Mouse (Mus musculus): ENCODE results near the gene a. TPM values are rescaled to one million over a fixed set of nuclear protein-coding genes. Genes with fewer than 3 reads are reported as not detected.
"Not testable (repeated sequence)": the region's sequence is repeated elsewhere in the genome, so short reads cannot be mapped to it uniquely, and the experiment has no call there.

The a gene
- polyA plus RNA-seq, 1 experiment from 2014 or later, result not detected

- no peak overlapping the region for H3K4me3 ChIP-seq (ENCODE audit: low read length)
- H3K9me3 ChIP-seq (ENCODE audit: control insufficient read depth, low read length), result no peaks in the 10 kb centered on the region
- H3K4me1 ChIP-seq (ENCODE audit: control insufficient read depth, insufficient read depth, low read length), result no peaks in the 10 kb centered on the region
- no peak overlapping the region for H3K27ac ChIP-seq (ENCODE audit: low read depth, low read length)
- H3K27me3 ChIP-seq (ENCODE audit: control insufficient read depth, insufficient read depth, low read length), result no peaks in the 10 kb centered on the region
- no peaks in the 10 kb centered on the region for H3K36me3 ChIP-seq (ENCODE audit: control insufficient read depth, insufficient read depth, low read length)
- 84% methylated on average over 7 of the region's 7 CpGs for WGBS
- no peak for ATAC-seq (ENCODE audit: low FRiP score, low TSS enrichment)
- no peak overlapping the region for H3K4me2 ChIP-seq (replicated peaks; ENCODE audit: low read depth, low read length)
- H3K9ac ChIP-seq (ENCODE audit: low read depth, low read length), result no peak overlapping the region
These were observed 129.7 kb downstream of the a start for GRCm38 (mm10) chr2:154920896-154921295.

DNA sequence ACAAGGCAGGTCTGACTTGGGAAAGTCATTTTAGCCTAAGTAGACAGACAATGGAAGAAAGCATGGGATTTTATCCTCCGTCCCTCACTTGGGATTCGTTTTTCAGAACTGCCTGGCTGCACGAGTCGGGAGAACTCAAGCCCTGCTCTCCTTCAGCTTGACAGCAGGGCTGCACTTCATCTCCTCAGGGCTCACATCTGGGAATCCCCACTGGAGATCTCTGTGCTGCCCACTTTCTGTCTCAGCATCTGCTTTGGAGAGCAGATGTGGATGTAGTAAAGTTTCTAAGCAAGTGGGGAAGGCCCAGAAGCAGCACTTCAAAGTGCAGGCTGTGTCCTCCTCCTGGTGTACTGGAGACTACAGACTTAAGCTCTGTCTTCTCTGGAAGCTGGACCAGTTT, 130.9 kb downstream of the a start:
- not testable (repeated sequence) for H3K9ac ChIP-seq (ENCODE audit: low read depth, low read length); ATAC-seq (ENCODE audit: low FRiP score, low TSS enrichment); H3K4me1 ChIP-seq (ENCODE audit: control insufficient read depth, insufficient read depth, low read length); H3K36me3 ChIP-seq (ENCODE audit: control insufficient read depth, insufficient read depth, low read length); H3K9me3 ChIP-seq (ENCODE audit: control insufficient read depth, low read length); H3K4me3 ChIP-seq (ENCODE audit: low read length); H3K27ac ChIP-seq (ENCODE audit: low read depth, low read length); H3K27me3 ChIP-seq (ENCODE audit: control insufficient read depth, insufficient read depth, low read length); H3K4me2 ChIP-seq (replicated peaks; ENCODE audit: low read depth, low read length)
- no CpG with 5 or more reads among the region's 4 CpGs for WGBS

DNA sequence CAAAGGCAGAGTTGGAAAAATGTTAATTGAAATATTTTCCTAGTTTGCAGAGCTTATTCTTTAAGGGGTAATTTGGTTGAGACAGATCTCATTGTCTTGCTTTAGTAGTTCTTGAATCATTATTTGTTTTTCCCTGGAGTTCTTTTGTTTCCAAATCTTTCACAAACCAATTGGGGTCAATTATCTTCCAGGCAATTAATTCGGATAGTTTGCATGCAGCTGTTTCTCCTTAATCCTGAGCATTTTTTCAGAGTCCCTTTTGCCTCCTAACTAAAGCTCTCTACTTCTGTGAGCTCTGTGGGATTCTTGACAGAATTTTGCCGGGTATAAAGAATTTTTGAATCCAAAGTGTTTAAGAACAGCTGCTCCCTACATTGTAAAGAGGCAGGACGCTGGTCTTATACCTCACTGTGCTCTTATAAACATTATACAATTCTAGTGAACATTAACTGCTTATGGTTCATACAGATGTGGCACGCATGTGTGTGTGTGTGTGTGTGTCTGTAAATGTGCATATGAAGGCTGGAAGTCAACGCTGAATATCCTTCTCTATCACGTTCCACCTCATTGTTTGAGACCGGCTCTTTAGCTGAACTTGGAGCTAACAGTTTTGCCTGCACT, 134.3 kb downstream of the a start:
- Histone ChIP-seq H3K9ac (ENCODE audit: low read depth, low read length) (no peak overlapping the region), H3K9me3 (ENCODE audit: control insufficient read depth, low read length) (no peaks in the 10 kb centered on the region), H3K36me3 (ENCODE audit: control insufficient read depth, insufficient read depth, low read length) (no peaks in the 10 kb centered on the region), H3K4me2 (replicated peaks; ENCODE audit: low read depth, low read length) (no peak overlapping the region), H3K27me3 (ENCODE audit: control insufficient read depth, insufficient read depth, low read length) (no peaks in the 10 kb centered on the region), H3K27ac (ENCODE audit: low read depth, low read length) (no peak overlapping the region), H3K4me1 (ENCODE audit: control insufficient read depth, insufficient read depth, low read length) (no peaks in the 10 kb centered on the region), H3K4me3 (ENCODE audit: low read length) (no peak overlapping the region)
- 67% methylated on average over 7 of the region's 7 CpGs for WGBS
- ATAC-seq (ENCODE audit: low FRiP score, low TSS enrichment), result no peak

- H3K27ac ChIP-seq (ENCODE audit: low read depth, low read length), result no peak overlapping the region
- H3K4me3 ChIP-seq (ENCODE audit: low read length), result no peak overlapping the region
- H3K4me2 ChIP-seq (replicated peaks; ENCODE audit: low read depth, low read length), result no peak overlapping the region
- H3K4me1 ChIP-seq (ENCODE audit: control insufficient read depth, insufficient read depth, low read length), result no peaks in the 10 kb centered on the region
- H3K27me3 ChIP-seq (ENCODE audit: control insufficient read depth, insufficient read depth, low read length), result no peaks in the 10 kb centered on the region
- H3K9me3 ChIP-seq (ENCODE audit: control insufficient read depth, low read length), result no peaks in the 10 kb centered on the region
- no peaks in the 10 kb centered on the region for H3K36me3 ChIP-seq (ENCODE audit: control insufficient read depth, insufficient read depth, low read length)
- 65% methylated on average over 6 of the region's 6 CpGs for WGBS
- no peak for ATAC-seq (ENCODE audit: low FRiP score, low TSS enrichment)
- H3K9ac ChIP-seq (ENCODE audit: low read depth, low read length), result no peak overlapping the region
These were observed 135.6 kb downstream of the a start for GRCm38 (mm10) chr2:154926843-154927242.

DNA sequence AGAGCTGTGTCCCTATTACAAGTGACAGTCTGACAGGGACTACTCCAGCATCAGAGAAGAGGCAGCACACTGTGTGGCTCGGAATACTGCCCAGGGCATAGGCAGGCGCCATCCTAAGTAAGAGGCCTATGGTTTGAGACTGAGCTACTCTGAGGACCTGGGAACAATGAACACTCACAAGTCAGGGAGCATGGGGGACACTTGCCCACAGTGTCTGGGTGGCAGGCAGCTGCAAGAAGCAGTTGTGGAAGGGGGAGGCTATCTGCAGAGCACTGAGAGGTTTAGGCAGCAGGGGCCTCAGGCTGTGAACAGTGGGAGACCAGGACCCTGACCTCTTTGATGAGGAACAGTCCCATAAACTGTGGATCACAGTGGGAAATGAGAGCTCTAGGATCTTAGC, 137.1 kb downstream of the a start:
- Histone ChIP-seq H3K36me3 (ENCODE audit: control insufficient read depth, insufficient read depth, low read length) (no peaks in the 10 kb centered on the region), H3K9ac (ENCODE audit: low read depth, low read length) (no peak overlapping the region), H3K4me3 (ENCODE audit: low read length) (no peak overlapping the region), H3K27ac (ENCODE audit: low read depth, low read length) (no peak overlapping the region), H3K4me1 (ENCODE audit: control insufficient read depth, insufficient read depth, low read length) (no peaks in the 10 kb centered on the region), H3K9me3 (ENCODE audit: control insufficient read depth, low read length) (no peaks in the 10 kb centered on the region), H3K4me2 (replicated peaks; ENCODE audit: low read depth, low read length) (no peak overlapping the region), H3K27me3 (ENCODE audit: control insufficient read depth, insufficient read depth, low read length) (no peaks in the 10 kb centered on the region)
- 72% methylated on average over 2 of the region's 2 CpGs for WGBS
- ATAC-seq (ENCODE audit: low FRiP score, low TSS enrichment), result no peak

DNA sequence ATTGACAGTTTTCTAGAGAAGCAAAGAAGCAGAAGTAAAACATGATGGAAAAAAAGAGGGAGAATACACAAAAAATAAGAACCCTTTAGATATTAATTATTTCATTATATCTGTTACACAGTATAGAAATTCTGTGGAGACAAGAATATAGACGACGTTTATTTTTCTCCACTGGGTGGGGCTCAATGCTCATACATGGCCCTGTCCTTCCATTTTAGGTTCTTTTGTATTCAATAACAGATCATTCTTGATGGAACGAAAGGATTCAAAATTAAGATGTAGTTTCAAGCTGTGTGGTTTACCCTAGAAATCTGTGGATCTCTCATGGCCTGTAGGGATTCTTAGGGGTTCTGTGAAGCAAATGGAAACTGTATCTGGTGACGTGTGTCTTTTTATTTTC, 142.7 kb downstream of the a start:
- WGBS, result 67% methylated on average over 4 of the region's 4 CpGs
- Histone ChIP-seq H3K9me3 (ENCODE audit: control insufficient read depth, low read length) (no peaks in the 10 kb centered on the region), H3K4me2 (replicated peaks; ENCODE audit: low read depth, low read length) (no peak overlapping the region), H3K4me1 (ENCODE audit: control insufficient read depth, insufficient read depth, low read length) (no peaks in the 10 kb centered on the region), H3K27ac (ENCODE audit: low read depth, low read length) (no peak overlapping the region), H3K36me3 (ENCODE audit: control insufficient read depth, insufficient read depth, low read length) (no peaks in the 10 kb centered on the region), H3K4me3 (ENCODE audit: low read length) (no peak overlapping the region), H3K9ac (ENCODE audit: low read depth, low read length) (no peak overlapping the region), H3K27me3 (ENCODE audit: control insufficient read depth, insufficient read depth, low read length) (no peaks in the 10 kb centered on the region)
- ATAC-seq (ENCODE audit: low FRiP score, low TSS enrichment), result no peak

DNA sequence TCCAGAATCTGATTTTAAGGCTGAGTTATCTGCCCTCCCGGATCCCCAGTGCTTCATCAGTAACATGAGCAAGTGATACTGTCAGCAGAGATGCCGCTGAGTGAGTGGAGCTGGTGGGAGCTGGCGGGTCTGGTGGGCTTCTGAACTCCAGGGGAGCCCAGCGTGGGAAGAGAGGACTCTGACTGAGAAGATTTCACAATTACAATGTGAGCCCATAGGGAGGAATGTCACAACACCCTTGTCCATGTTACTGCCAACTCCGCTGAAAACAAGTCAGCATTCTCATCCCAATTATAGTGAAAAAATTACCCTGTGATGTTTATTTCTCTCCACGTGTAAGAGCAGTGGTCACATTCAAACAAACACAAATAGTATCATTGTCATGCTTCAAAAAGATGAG, 144.9 kb downstream of the a start:
- Histone ChIP-seq H3K27ac (ENCODE audit: low read depth, low read length) (no peak overlapping the region), H3K27me3 (ENCODE audit: control insufficient read depth, insufficient read depth, low read length) (no peaks in the 10 kb centered on the region), H3K4me2 (replicated peaks; ENCODE audit: low read depth, low read length) (no peak overlapping the region), H3K9ac (ENCODE audit: low read depth, low read length) (no peak overlapping the region), H3K36me3 (ENCODE audit: control insufficient read depth, insufficient read depth, low read length) (no peaks in the 10 kb centered on the region), H3K9me3 (ENCODE audit: control insufficient read depth, low read length) (no peaks in the 10 kb centered on the region), H3K4me1 (ENCODE audit: control insufficient read depth, insufficient read depth, low read length) (no peaks in the 10 kb centered on the region), H3K4me3 (ENCODE audit: low read length) (no peak overlapping the region)
- no peak for ATAC-seq (ENCODE audit: low FRiP score, low TSS enrichment)
- 62% methylated on average over 6 of the region's 6 CpGs for WGBS

DNA sequence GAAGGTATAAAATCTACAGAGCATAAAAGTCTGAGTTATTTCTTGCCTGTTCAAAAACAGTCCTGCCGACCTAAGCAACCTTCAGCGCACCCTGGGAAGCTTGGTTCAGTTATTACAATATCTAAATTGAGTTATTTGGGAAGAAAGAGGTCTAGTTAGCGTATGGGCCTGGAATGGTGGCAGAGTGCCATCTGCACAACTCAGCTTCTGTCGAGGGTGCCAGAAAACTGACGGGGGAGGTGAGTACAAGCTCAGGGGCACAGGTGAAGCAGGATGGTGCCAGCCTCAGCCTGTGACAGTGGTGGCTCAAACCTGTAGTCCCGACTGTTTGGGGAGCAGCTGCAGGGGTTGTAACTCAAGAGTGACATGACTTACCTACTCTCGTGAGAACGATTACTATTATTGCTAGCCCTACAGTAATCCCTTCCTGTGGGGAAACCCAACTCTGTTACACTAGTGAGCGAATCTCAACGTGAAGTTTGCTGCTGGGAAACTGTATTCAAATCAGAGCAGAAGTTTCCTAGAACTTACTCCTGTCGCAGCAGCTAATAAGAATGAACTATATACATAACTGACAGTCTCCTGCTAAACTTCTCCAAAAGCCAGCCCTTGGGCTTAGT, 145.4 kb downstream of the a start:
- Histone ChIP-seq H3K27ac (ENCODE audit: low read depth, low read length) (no peak overlapping the region), H3K4me2 (replicated peaks; ENCODE audit: low read depth, low read length) (no peak overlapping the region), H3K9me3 (ENCODE audit: control insufficient read depth, low read length) (no peaks in the 10 kb centered on the region), H3K36me3 (ENCODE audit: control insufficient read depth, insufficient read depth, low read length) (no peaks in the 10 kb centered on the region), H3K9ac (ENCODE audit: low read depth, low read length) (no peak overlapping the region), H3K4me3 (ENCODE audit: low read length) (no peak overlapping the region), H3K27me3 (ENCODE audit: control insufficient read depth, insufficient read depth, low read length) (no peaks in the 10 kb centered on the region), H3K4me1 (ENCODE audit: control insufficient read depth, insufficient read depth, low read length) (no peaks in the 10 kb centered on the region)
- no peak for ATAC-seq (ENCODE audit: low FRiP score, low TSS enrichment)
- 74% methylated on average over 11 of the region's 11 CpGs for WGBS

- ATAC-seq (ENCODE audit: low FRiP score, low TSS enrichment), result no peak
- Histone ChIP-seq H3K9me3 (ENCODE audit: control insufficient read depth, low read length) (no peaks in the 10 kb centered on the region), H3K27ac (ENCODE audit: low read depth, low read length) (no peak overlapping the region), H3K36me3 (ENCODE audit: control insufficient read depth, insufficient read depth, low read length) (no peaks in the 10 kb centered on the region), H3K27me3 (ENCODE audit: control insufficient read depth, insufficient read depth, low read length) (no peaks in the 10 kb centered on the region), H3K4me3 (ENCODE audit: low read length) (no peak overlapping the region), H3K4me2 (replicated peaks; ENCODE audit: low read depth, low read length) (no peak overlapping the region), H3K4me1 (ENCODE audit: control insufficient read depth, insufficient read depth, low read length) (no peaks in the 10 kb centered on the region), H3K9ac (ENCODE audit: low read depth, low read length) (no peak overlapping the region)
- WGBS, result 79% methylated on average over 8 of the region's 8 CpGs
These were observed 146.6 kb downstream of the a start for GRCm38 (mm10) chr2:154937547-154938390.
